Mouse (Mus musculus): ENCODE data around the gene Marf1.

The Marf1 gene

DNA sequence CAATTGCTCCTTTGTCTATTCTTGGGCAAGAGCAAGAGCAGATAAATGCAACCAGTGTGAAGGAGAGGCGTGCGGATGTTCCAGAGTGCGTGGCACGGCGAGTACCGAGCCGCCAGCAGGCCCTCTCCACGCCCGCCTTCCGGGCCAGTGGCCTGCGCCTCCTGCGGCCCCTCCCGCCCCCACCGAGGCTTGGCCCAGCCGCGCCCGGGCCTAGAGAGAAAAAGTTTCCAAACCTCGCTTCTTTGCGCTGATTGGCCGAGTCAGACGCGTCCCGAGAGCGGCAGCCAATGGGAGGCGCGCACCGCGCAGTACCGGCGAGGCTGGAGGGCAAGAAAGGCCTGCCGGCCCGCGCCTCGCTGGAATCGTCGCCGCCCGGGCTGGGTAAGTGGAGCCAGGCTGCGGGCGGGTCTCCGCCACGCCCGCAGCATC lies at the start of gene Marf1, which contains the start of gene Nde1:
TSS of gene Marf1 (minus strand) at position 364 of the 429 bp plus-strand sequence.
TSS of gene Nde1 (plus strand) at position 288 of the 429 bp plus-strand sequence.
- in situ Hi-C loops (cut with MboI): loop anchor here (10.0 to 25.0 kb wide), 4 partner anchors 152 to 1474 kb away; partner anchors contain the start of genes Fopnl, Mpv17l, Ntan1 and Pdxdc1

DNA sequence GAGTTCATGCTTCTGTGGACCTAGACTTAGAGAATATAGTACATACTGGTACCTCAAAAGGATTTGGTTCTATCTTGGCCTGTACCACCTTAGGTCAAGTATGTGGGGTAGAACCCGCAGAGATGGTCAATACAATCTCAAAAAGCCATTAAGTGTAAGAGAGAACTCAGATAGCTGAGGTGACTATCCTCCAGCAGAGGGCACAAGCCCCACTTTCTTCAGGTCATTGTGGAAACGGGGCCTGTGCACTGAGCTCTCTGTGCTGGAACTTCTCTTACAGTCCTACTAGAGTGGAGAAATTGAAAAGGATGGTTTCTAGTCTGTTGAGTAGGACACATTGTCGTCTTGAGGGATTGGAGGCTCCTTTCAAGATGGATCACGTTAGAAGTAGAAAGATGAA lies 35.6 kb upstream of the Marf1 start:
- in situ Hi-C loops (cut with MboI): no loop called here

DNA sequence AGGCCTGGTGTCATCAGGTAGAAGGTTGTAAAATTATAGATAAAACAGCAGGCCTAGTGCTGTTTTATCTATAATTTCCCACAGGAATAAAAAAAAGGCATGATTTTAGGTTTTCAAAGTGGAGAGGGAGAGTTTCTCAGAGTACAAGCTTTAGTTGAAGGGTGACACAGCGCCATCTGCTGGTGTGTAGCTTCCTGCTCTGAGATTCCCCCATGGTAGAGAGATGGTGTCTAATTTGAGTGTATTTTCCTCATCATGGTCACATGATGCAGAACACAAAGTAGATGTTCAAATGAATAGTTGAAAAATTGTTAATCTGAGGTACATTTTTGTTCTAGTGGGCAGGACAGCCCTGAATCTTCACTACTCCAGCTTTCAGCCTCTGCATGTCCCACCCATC lies 32.3 kb upstream of the Marf1 start:
- in situ Hi-C loops (cut with MboI): no loop called here

DNA sequence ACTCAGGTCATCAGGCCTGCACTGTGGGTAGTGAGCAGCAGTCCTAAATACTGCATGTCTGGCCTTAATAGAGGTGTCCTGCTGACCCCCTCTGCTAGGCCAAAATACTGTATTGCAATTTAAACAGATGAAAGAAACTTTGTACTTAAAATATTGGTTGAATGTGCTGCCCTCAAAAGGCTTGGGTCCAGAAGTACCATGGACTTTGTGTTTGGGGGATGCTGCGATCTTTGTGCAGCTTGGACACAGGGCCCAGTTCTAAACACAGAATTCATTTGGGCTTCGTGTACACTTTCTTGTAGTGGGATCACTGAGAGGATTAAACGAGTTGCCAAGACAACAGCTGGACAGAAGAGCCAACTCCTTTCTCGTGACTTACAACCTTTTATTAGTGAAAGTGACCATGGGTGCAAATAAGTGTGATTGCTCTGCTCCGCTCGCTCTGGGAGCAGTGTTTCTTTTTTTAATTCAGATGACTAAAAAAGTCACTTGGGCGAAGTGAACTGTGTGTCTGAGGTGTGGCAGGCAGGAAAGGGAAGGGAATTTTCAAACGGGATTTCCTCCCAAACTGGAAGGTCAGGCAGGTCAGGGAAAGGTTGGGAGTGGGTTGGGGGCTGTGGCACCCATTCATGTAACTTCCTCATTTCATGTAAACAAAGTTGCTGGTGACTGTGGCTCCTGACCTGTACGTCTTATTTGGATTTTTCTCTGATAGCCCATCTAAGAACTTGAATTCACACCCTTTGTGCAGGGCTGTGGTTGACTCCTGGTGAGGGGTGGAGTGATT lies 31.2 kb upstream of the Marf1 start:
- in situ Hi-C loops (cut with MboI): no loop called here

DNA sequence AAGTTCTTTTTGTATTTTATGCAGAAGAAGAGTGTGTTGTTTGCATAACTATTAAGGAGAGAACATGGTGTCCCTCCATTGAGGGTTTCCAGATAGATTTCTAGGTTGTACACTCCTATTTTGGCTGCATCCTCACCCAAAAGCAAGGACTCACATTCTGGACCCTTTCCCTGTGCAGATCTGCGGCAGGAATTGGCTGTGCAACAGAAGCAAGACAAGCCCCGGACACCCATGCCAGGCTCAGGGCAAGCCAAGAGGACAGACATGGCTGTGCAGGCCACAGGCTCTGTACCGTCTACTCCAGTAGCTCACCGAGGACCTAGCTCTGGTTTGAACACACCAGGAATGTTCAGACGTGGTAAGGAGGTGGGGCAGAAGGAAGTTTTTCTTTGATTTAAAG lies 22.4 kb upstream of the Marf1 start:
- in situ Hi-C loops (cut with MboI): no loop called here

DNA sequence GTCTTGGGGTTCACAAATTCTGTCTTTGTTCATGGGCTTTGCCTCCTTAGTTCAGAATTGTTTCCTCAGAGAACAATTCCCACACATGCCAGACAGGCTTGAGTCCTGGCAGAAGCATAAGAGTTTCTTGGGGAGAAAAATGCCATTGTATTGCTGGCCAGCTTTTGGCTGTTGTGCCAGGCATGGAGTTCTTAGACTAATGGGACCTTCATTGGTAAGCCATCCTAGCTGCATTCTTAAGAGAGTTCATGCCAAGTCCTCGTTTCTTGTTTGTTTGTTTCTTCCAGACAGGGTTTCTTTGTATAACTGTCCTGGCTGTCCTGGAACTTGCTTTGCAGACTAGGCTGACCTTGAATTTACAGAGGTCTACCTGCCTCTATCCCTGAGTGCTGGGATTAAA lies 20.7 kb upstream of the Marf1 start:
- in situ Hi-C loops (cut with MboI): no loop called here

DNA sequence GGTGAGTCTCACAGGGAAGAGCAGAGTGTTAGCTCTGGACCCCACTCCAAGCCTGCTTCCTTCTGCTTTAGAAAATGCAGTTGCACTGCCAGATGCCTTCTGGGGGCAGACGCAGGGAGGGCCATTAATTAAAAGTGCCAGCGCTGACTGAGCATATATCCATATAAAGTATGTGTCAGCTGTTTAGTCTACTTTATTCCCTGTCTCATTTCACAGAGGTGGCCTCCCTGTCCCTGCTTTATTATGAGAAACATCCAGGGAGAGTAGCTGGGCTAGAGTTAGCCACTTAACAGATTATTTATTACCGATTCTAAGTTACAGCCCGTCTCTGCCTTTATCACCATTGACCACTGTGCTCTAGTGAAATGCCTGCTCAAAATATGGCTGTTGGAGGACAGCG lies 19.2 kb upstream of the Marf1 start:
- in situ Hi-C loops (cut with MboI): no loop called here

DNA sequence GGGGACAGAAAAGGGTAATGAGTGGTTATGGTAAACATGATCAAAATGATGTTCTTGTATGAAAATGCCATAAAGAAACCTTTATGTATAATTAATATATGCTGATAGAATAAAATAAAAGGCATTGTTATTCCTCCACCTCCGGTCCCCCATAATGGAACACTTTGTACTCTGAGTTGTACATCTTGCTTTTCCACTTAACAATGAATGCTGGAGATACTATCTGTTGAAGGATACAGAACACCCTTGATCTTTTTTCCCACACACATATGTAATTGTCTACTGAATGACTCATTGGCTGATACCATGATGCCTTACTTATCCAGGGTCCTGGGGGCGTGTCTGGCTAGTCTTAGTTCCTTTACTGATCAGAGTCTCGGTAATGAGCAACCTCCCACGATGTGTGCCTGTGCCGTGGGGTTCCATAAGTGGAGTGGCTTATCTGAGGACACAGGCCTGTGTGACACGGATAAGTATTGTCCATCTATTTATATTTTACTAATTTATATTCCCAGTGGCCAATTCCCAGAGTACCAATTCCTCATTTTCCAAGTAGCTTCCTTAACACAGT lies 17.1 kb upstream of the Marf1 start:
- in situ Hi-C loops (cut with MboI): no loop called here

DNA sequence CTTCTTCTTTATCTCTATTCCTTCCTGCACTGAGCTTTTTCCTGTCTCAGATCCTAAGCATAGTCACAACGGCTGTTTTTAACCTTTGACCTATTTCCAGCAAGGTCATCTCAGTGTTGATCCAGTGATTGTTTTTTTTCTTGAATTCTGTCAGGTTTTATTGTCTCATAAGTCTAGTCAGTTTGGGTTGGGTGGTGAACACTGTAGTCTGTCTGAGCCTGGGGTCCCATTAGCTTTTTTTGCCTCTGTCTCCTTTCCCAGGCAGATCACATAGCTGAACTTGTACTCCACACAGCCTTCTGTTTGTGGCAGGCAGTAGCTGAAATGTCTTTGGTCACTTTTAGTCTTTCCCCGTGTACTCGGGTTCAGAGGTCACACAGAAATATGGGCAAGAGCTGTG lies 14.9 kb upstream of the Marf1 start:
- in situ Hi-C loops (cut with MboI): no loop called here

DNA sequence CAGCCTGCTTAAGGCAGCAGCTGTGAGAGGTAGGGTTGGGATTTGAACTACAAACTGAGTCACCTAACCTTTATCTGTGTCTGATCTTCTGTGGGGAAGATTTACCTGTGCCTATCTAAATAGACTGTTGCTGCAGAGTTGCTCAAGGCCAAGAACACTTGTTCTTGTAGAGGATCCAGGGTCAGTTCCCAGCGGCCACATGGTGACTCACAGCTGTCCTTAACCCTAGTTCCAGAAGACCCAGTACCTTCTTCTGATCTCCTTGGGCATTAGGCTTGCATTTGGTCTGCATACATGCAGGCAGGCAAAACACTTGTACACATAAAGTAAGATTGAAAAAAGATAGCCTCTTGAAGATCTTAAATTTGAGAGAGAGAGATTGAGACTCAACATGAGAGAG lies 6.6 kb upstream of the Marf1 start:
- in situ Hi-C loops (cut with MboI): loop anchor here (10.0 to 25.0 kb wide), 4 partner anchors 145 to 1468 kb away; partner anchors contain the start of genes Fopnl, Mpv17l, Ntan1 and Pdxdc1

DNA sequence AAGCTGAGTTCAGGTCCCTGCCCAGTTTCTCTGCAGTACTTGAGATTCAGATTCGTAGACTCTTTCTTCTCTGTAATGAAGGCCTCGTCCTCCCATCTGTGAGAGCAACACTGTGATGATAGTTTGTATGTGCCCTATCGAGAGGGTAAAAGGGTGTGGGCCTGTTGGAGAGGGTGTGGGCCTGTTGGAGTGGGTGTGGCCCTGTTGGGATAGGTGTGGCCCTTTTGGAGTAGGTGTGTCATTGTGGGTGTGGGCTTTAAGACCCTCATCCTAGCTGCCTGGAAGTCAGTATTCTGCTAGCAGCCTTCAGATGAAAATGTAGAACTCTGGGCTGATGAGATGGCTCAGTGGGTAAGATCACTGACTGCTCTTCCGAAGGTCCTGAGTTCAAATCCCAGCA lies 3.3 kb upstream of the Marf1 start:
- in situ Hi-C loops (cut with MboI): loop anchor here (10.0 to 25.0 kb wide), 4 partner anchors 148 to 1471 kb away; partner anchors contain the start of genes Fopnl, Mpv17l, Ntan1 and Pdxdc1

DNA sequence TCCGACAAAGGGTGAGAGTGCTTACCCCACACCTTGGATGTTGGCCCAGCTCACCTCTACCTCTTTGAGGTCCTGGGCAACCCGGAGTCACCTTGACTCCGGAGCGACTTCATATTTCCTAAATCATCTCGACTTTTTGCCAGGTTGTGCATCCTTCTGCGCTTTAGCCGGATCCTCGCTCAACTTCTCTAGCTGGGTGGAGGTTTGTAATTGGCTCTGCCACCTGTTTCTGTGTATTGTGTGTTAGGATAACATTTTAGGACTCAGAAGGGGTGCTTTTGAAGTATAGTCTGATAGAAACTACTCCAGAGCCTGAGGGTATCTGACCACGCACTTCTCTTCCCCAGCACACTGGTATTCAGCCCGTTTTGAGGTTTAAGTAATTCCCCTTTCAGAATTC lies 580 bp upstream of the Marf1 start:
- in situ Hi-C loops (cut with MboI): loop anchor here (10.0 to 25.0 kb wide), 4 partner anchors 151 to 1474 kb away; partner anchors contain the start of genes Fopnl, Mpv17l, Ntan1 and Pdxdc1

DNA sequence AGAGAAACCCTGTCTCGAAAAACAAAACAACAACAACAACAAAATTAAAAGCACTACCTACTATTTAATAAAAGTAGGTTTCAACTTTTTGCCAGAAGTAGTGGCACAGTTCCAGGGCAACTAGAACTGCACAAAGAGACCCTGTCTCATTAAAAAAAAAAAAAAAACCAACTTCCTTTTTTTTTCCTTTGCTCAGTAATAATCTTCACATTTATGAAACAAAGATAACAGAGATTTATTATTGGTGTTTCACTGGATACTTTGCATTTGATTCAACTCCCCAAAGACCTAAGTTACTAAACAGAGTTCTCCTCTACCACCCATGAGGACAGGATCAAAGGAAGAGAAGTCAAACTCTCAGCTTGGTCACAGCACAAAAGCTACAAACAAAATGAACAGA lies 2.2 kb downstream of the Marf1 start:
- in situ Hi-C loops (cut with MboI): loop anchor here (10.0 to 25.0 kb wide), 4 partner anchors 154 to 1476 kb away; partner anchors contain the start of genes Fopnl, Mpv17l, Ntan1 and Pdxdc1

DNA sequence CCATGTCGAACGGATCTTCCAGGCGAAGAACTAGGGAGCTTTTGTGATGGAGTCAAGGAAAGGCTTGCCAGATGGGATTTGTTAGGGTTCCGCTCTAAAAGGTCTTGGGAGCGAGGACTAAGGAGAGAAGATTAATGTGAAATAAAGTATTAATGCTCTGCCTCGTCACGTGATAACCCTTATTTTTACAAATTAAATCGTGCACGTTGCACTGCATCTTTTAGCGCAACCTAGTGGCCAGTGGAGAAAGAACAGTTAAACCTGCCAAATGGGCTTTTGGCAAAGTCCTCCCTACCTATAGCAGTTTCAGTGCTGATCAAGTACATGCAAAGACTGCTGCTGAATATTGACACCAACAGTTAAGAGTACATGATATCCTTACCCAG lies 3.4 kb downstream of the Marf1 start:
- in situ Hi-C loops (cut with MboI): loop anchor here (10.0 to 25.0 kb wide), 4 partner anchors 155 to 1478 kb away; partner anchors contain the start of genes Fopnl, Mpv17l, Ntan1 and Pdxdc1

DNA sequence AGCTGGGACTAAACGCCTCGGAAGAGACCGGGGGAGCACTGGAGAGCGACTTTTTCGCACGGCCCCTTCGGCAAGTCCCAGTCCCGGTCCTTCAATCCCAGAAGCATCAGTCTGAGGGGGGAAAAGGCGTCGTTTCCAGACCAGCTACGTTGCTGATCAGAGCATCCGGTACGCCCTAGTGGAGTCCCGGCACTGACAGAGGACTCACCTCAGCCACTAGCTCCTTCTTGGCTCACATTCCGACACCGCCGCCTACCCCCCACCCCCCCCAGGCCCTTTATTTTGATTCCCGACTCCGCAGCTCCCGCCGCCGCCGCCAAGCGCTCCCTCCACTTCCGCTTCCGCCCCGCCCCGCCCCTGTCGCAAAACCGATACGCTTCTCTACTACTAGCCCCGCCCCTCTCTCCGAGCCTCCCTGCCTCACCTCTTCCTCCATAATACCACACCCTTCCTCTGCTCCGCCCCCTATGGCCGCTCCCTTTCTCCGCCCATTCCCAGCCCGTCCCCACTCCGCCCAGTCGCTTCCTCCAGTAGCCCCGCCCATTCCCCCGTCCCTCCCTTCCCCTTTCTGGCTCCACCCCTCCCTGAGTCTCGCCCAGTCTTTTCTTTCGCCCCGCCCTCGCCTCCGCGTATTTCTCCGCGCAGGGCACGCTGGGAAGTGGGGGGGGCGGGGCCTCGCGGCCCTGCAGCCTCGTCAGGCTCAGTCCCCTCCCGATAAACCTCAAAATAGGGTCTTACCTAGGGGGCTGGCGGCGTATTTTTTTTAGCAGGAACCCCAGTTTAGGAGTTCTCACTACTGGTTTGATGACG lies 4.0 kb downstream of the Marf1 start:
- in situ Hi-C loops (cut with MboI): loop anchor here (25.0 kb wide), 3 partner anchors 247 to 1478 kb away; partner anchors contain the start of genes Mpv17l, Ntan1 and Pdxdc1

DNA sequence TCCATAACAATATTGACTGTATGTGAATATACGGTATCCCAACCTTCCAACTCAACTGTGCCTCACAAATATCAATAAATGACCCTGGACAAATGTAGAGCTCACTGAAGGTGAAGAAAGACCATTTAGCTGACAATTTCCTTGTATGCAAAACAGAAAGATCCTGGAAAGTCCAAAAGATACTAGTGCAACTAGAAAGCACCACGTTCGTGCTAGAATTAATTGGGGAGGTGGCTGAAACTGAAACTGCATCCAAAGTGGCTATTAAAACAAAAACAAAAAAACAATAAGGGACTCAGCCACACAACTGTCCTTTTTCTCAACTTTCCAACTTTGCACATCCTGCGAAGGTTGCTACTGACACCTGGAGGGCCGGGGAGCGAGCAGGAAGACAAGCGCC lies 4.6 kb downstream of the Marf1 start:
- in situ Hi-C loops (cut with MboI): loop anchor here (25.0 kb wide), 3 partner anchors 246 to 1479 kb away; partner anchors contain the start of genes Mpv17l, Ntan1 and Pdxdc1

DNA sequence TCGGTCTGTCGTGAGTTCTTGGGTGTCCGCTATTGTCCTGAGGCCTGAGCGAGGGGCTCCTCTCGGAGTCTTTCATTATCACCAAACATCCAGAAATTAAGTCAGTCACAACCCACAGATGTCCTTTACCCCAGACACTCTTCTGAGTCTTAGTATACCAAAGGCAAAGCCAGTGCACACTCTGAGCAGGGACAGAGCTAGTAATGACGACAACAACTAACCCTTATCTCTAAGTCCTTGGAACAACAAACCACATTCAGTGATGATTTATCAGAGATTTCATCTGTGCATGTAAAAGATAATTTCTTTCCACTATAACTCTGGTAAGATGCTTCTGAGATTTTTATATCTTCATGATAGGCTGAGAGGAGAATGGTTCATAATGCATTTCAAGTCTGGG lies 6.8 kb downstream of the Marf1 start:
- in situ Hi-C loops (cut with MboI): loop anchor here (25.0 kb wide), 3 partner anchors 244 to 1481 kb away; partner anchors contain the start of genes Mpv17l, Ntan1 and Pdxdc1

DNA sequence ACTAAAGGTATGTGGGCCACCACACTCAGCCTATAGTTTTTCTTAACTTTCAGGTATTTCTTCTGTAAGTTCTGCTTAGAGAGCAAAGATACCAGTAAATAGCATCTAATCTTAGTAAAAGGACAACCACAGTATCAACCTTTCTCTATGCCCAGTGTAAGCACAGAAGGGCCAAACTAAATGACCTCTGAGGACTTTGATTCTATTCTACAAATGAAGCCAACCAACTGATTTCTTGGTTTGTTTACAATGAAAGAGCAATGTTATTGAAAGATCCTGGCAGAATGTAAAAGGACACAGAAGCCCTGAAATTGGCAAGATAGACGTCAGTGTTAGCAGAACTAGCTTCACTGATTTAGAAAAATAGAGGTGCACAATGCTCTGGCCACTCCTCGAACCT lies 7.5 kb downstream of the Marf1 start:
- in situ Hi-C loops (cut with MboI): loop anchor here (25.0 kb wide), 3 partner anchors 243 to 1482 kb away; partner anchors contain the start of genes Mpv17l, Ntan1 and Pdxdc1

DNA sequence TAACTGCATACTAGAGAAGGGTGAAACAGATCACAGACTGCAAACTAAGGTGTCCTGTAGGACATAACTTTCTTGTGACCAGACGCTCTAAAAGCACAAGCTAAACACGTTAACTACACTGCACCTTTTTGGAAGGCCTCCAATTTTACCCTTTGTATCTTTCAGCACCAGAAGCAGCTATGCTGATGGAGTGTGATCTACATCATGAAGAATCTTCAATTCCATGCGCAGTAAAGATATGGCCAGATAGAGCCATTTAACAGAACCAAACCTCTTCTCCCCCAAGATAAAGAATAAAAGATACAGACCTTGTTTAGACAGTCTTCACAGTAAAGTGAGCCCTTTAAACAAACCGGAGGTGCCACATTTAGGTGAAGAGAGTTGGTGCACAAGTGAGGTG lies 11.4 kb downstream of the Marf1 start:
- in situ Hi-C loops (cut with MboI): loop anchor here (25.0 kb wide), 3 partner anchors 239 to 1486 kb away; partner anchors contain the start of genes Mpv17l, Ntan1 and Pdxdc1

DNA sequence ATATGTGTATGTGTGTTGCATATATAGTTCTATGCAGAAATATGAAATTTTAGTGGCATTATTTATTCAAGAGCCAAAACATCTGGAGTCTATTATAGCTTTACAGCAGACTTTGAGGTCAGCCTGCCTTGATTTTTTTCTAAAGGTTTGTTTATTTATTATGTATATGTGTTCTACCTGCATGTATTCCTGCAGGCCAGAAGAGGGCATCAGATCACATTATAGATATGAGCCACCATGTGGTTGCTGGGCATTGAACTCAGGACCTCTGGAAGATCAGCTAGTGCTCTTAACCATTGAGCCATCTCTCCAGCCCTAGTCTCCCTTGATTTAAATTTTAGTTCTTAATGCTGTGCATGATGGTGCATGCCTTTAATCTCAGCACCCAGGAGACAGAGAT lies 15.4 kb downstream of the Marf1 start:
- in situ Hi-C loops (cut with MboI): no loop called here

DNA sequence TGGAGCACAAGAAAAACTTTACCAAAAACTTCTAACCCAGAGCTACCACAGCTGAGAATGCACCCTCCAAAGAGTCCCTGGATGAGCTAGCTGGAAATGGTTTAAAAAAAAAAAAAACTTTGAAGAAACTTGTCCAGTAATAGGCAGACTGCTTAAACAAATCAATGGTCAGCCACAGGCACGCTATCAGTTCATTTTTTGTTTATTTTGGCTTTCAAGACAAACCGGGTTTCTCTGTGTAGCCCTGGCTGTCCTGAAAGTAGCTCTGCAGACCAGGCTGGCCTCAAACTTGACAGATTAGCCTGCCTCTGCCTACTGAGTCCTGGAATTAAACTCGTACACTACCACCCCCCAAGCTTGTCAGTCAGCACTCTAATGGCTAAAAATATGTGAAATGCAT lies 19.9 kb downstream of the Marf1 start:
- in situ Hi-C loops (cut with MboI): no loop called here
